Mouse (Mus musculus): ENCODE data around the gene Tnfrsf13b.

Tnfrsf13b gene

GRCm38 (mm10) chr11:61126606-61127355, at the start of gene Tnfrsf13b:
Gene Tnfrsf13b (plus strand): TSS chr11:61126755.
- DNase-seq (ENCODE audit: low read depth, low spot score): no peak

DNA sequence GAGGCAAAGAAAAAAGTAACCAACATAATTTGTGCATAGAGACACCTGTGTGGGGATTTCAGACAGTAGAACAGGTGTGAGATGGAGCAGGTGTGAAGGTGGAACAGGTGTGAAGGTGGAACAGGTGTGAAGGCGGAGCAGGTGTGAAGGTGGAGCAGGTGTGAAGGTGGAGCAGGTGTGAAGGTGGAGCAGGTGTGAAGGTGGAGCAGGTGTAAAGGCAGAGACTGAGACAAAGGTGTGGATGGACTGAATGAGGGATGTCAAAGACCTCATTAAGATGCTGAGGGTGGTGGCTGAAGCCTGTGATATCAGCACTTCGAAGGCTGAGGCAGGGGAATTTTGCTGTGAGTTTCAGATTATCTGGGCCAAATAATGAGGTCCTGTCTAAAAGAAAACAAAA, 44.9 kb upstream of the Tnfrsf13b start:
- DNase-seq (ENCODE audit: low read depth, low spot score): no peak

- DNase-seq (ENCODE audit: low read depth, low spot score): no peak
Observed at GRCm38 (mm10) chr11:61090195-61090594, 36.4 kb upstream of the Tnfrsf13b start.

DNA sequence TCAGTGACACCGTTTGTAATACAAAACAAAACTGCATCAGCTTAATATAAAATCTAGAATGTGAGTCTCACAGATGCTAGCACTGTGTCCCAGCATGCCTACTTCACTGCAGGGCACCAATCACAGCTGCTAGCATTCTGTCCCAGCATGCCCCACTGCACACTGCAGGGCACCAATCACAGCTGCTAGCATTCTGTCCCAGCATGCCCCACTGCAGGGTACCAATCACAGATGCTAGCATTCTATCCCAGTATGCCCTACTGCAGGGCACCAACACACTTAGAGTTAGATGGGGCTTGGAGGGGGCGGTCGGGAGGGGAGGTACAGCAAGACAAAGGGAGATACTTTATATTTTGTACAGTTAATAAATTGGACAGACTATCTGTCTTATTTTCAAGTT, 35.4 kb upstream of the Tnfrsf13b start:
- DNase-seq (ENCODE audit: low read depth, low spot score): no peak

DNA sequence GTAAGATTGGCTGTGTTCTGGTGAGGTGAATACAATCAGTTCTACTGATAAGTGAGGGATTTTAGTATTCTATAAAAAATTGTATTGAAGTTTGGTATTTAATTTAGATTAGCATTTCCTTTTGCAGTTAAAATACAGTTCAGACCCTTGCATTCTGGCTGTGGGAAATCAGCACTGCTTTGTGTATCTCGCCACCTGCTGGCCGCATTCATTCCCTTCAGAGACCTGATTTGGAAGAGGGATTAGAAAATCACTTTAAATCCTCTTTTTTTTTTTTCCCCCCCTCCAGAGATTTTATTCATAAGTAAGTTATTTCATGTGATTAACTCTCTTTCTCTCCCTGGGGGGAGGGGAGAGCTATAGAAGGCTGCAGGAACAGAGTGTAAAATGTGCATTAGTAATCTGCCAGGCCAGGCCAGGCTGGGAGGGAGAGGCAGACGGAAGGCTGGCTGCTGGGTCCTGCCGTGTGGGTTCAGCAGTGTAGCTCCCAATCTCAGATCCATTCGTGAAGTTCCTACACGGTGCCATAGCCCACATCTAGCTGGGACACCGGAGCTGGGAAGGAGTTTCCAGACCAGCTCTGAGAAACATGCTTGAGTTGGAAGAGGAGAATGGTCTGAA, 34.8 kb upstream of the Tnfrsf13b start:
- DNase-seq (ENCODE audit: low read depth, low spot score): peak; percentile 75

- DNase-seq (ENCODE audit: low read depth, low spot score): no peak
Observed at GRCm38 (mm10) chr11:61098046-61098445, 28.5 kb upstream of the Tnfrsf13b start.

DNA sequence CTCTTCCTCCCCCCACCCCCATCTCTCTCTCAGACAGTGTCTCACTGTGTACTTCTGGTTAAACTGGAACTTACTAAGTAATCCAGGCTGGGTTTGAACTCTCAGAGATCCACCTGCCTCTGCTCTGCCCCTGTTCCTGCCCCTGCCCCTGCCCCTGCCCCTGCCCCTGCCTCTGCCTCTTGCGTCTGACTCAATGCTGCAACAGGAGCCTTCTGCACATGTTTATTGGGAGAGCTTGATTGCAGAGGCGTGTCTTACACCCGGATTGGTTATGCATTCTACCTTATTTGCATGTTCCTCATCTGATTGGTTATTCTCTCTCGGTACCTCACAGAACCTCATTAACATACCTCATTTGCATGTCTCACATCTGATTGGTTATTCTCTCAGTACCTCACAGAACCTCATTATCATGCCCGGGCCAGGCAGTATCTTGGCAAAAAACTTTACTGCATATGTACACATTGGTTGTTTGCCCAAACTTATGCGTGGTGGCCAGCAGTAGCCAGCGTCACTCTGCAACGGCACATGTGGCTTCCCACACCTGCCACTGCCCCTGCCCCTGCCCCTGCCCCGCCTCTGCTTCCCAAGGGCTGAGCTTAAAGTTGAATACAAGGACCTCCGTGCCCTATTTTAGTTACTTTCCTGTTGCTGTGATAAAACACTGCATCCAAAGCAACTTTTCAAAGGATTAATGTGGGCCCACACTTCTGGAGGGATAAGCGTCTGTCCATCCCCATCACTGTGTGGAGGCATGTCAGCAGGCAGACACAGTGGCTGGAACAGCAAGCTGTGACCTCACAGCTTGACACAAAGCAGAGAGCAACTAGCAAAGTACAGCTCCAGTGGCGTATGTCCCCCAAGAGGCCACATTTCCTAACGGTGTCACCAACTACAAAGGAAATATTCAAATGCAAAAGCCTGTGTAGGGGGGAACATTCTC, 23.9 kb upstream of the Tnfrsf13b start:
- peak; percentile 45 for DNase-seq (ENCODE audit: low read depth, low spot score)

DNA sequence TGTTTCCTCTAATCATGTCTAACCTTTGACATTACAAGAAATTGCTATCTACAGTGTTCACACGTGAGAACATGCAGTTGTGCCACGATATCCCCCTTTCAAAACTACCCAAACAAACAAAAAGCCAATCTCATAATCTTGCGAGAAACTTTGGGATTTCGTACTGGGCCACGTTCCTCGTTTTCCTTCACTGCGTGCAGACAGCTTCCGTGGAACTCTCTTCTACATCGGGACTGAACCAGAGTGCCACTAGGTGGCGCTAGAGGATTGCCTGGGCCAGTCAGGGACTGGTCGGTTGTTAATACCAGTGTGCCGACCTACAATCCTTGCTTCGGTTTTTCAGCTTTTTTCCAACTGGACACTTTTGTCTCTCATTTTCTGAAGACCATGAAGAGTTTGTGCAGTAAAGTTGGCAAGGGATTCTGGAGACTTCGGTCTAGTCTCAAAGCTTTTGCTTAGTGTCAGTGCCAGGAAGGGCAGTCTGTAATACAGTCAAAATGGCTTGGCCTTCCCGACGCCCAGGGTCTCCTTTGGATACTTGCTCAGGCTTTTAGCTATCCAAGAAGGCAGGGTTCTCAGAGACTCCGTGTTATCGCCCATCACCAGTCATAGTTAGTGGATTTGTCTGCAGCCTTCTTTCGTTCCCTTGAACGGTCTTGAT, 22.2 kb upstream of the Tnfrsf13b start:
- peak; percentile 93 for DNase-seq (ENCODE audit: low read depth, low spot score)

- no peak for DNase-seq (ENCODE audit: low read depth, low spot score)
Observed at GRCm38 (mm10) chr11:61108911-61109361, 17.6 kb upstream of the Tnfrsf13b start.

DNA sequence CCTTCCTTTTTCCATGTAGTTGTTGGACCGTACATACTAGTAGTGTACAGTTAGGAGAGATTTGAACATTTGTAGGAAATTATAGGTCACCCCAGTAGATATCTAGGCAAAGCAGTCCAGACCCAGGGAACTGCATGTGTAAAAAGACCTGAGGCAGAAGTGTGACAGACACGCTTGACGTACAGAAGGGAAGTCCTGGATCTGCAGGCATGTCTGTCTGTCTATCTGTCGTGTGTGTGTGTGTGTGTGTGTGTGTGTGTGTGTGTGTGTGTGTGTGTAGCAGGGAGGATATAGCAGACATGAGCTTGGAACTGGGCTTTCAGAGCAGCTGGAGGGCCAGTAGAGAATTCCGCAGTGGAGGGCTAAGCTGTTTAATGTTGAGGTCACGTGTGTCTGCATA, 16.8 kb upstream of the Tnfrsf13b start:
- DNase-seq (ENCODE audit: low read depth, low spot score): no peak

GRCm38 (mm10) chr11:61110113-61110512, 16.4 kb upstream of the Tnfrsf13b start:
- no peak for DNase-seq (ENCODE audit: low read depth, low spot score)

GRCm38 (mm10) chr11:61110928-61111327, 15.6 kb upstream of the Tnfrsf13b start:
- DNase-seq (ENCODE audit: low read depth, low spot score): no peak

DNA sequence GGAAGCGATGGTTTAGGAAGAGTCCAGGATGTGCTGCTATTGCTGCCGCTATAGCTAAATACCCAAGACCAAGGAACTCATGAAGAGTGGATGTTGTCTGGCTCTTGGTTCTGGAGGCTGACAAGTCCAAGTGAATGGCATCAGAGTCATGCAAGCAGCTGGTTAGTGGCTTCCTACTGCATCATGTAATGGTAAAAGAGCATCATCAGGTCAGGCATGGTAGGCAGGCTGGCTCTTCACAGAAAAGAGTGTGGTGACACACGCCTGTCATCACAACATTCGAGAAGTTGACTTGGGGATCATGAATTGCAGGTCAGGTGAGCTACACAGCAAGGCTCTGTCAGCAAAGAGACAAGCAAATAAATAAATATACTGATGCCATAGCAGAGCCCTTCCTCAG, 15.1 kb upstream of the Tnfrsf13b start:
- no peak for DNase-seq (ENCODE audit: low read depth, low spot score)

- no peak for DNase-seq (ENCODE audit: low read depth, low spot score)
Observed at GRCm38 (mm10) chr11:61112323-61112995, 14.1 kb upstream of the Tnfrsf13b start.

DNA sequence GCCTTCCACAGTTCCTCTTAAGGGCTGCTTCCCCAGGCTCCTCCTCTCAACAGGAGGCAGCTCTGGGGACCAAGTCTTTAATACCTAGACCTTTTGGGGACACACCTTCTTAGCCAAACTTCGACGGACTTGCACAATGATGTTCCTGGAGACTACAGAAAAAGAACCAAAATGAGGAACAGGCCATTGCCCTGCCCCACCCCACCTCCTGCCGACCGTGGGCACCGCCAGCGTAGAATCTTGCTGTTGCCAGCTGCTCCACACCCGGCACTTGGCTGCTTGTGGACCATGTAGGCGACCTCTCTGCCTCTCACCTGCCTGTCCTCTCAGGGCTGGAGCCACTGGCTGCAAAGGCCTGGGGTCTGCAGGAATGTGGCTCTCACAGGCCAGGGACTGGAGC, 10.3 kb upstream of the Tnfrsf13b start:
- DNase-seq (ENCODE audit: low read depth, low spot score): no peak

DNA sequence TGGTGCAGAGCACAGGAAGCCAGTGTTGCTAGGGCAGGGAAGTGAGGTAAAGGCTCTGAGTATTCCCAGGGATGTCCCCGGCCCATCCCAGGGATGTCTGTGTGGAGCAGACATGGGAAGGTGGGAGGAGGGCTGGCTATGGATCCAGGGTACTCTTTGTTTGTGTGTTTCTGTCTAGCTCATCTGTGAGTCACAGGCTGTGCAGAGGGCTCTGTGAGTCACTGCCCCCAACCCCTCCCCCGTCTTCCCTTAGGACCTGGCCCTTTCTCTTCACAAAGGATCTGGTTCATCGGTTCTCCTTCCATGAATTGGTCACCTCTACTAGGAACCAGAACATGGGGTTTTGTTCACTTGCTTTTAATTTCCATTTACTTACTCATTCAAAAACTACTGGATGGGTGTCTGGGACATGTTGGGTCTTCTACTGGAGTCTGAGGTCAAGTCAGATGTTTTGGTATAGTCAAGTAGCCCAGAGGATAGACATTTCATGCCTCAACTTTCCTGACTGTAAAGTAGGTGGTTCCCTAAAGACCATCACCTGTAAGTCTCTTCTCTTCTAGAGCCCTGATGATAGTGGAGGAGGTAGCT, 6.5 kb upstream of the Tnfrsf13b start:
- no peak for DNase-seq (ENCODE audit: low read depth, low spot score)

GRCm38 (mm10) chr11:61122283-61122768, 4.2 kb upstream of the Tnfrsf13b start:
- DNase-seq (ENCODE audit: low read depth, low spot score): no peak

GRCm38 (mm10) chr11:61122769-61123288, 3.7 kb upstream of the Tnfrsf13b start:
- DNase-seq (ENCODE audit: low read depth, low spot score): no peak

- no peak for DNase-seq (ENCODE audit: low read depth, low spot score)
Observed at GRCm38 (mm10) chr11:61123886-61124285, 2.7 kb upstream of the Tnfrsf13b start.

DNA sequence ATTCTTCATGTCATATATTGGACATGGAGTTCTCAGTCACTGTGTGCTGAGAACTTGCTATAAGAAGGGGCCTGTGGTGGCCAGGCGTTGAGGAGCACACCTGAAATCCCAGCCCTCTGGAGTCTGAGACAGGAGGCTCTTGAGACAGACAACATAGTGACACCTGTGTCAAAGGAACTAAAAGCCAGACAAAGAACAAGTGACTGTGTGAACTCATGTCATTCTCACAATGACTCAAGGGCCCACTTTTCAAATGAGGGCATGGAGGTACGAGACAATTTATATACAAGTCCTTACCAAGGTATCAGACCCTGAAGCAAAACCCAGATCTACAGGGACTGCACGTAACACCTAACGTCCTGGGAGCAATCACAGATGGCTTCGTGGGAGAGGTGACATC, 585 bp upstream of the Tnfrsf13b start:
- no peak for DNase-seq (ENCODE audit: low read depth, low spot score)
